Mouse (Mus musculus) embryo, embryonic 9.5 days (tissue): Measurements from ENCODE around the gene Srp54a.
A peak's percentile ranks its signal among the peaks of the same experiment; 100 is the strongest.
"Not testable (repeated sequence)": the region's sequence is repeated elsewhere in the genome, so short reads cannot be mapped to it uniquely, and the experiment has no call there.

Source experiments
- DNase-seq: peaks from one replicate; pipeline ENCODE4 v3.0.0-alpha.2; 2017; ENCODE audit errors: extremely low spot score

Gene Srp54a

GRCm38 (mm10) chr12:55079726-55080600 lies at the start of gene Srp54a, which contains the start of gene 2700097O09Rik:
Gene Srp54a, plus strand, starts transcription at chr12:55080262.
Gene 2700097O09Rik, minus strand, starts transcription at chr12:55080110.
- peak; percentile 95 for DNase-seq

- no peak for DNase-seq
Measured at GRCm38 (mm10) chr12:55041011-55041410, 39.1 kb upstream of the Srp54a start.

- DNase-seq: no peak
Measured at GRCm38 (mm10) chr12:55049731-55050353, 30.2 kb upstream of the Srp54a start.

GRCm38 (mm10) chr12:55051210-55052173 lies 28.6 kb upstream of the Srp54a start:
- no peak for DNase-seq

GRCm38 (mm10) chr12:55053267-55053666 lies 26.8 kb upstream of the Srp54a start:
- DNase-seq: no peak

- no peak for DNase-seq
Measured at GRCm38 (mm10) chr12:55054551-55055241, 25.4 kb upstream of the Srp54a start.

GRCm38 (mm10) chr12:55056703-55057102 lies 23.4 kb upstream of the Srp54a start:
- DNase-seq: no peak

GRCm38 (mm10) chr12:55058865-55059615 lies 21.0 kb upstream of the Srp54a start:
- DNase-seq: no peak

GRCm38 (mm10) chr12:55059812-55060211 lies 20.2 kb upstream of the Srp54a start:
- no peak for DNase-seq

- no peak for DNase-seq
Measured at GRCm38 (mm10) chr12:55060212-55060898, 19.7 kb upstream of the Srp54a start.

GRCm38 (mm10) chr12:55061006-55061405 lies 19.1 kb upstream of the Srp54a start:
- DNase-seq: no peak

GRCm38 (mm10) chr12:55062141-55062540 lies 17.9 kb upstream of the Srp54a start:
- no peak for DNase-seq

- no peak for DNase-seq
Measured at GRCm38 (mm10) chr12:55072495-55072894, 7.6 kb upstream of the Srp54a start.

- DNase-seq: no peak
Measured at GRCm38 (mm10) chr12:55073686-55074085, 6.4 kb upstream of the Srp54a start.

GRCm38 (mm10) chr12:55075296-55075695 lies 4.8 kb upstream of the Srp54a start:
- no peak for DNase-seq

- not testable (repeated sequence) for DNase-seq
Measured at GRCm38 (mm10) chr12:55078706-55079105, 1.4 kb upstream of the Srp54a start.

- DNase-seq: not testable (repeated sequence)
Measured at GRCm38 (mm10) chr12:55080601-55080942, 510 bp downstream of the Srp54a start.

GRCm38 (mm10) chr12:55092127-55092526 lies 12.1 kb downstream of the Srp54a start:
- DNase-seq: not testable (repeated sequence)

- not testable (repeated sequence) for DNase-seq
Measured at GRCm38 (mm10) chr12:55112616-55113015, 32.6 kb downstream of the Srp54a start.

GRCm38 (mm10) chr12:55124242-55124641 lies 44.2 kb downstream of the Srp54a start, which contains the start of gene Fam177a:
Gene Fam177a, plus strand, starts transcription at chr12:55124469.
- not testable (repeated sequence) for DNase-seq
